Mouse (Mus musculus) adrenal gland, postnatal 36 days (tissue): Measurements from ENCODE around the gene Mllt6. TPM values are rescaled to one million over a fixed set of nuclear protein-coding genes. Genes with fewer than 3 reads are reported as not detected.
A peak's percentile ranks its signal among the peaks of the same experiment; 100 is the strongest.
"Not testable (repeated sequence)": the region's sequence is repeated elsewhere in the genome, so short reads cannot be mapped to it uniquely, and the experiment has no call there.

Experiments
- DNase-seq, 2 experiments: peaks; one replicate each; pipeline ENCODE4 v3.0.0; 2021; ENCODE audit warnings: mixed read lengths in 1 of 2
- total RNA-seq, 2 experiments: library from RNA; stranded (reverse); gene quantifications; 2 replicates each; pipeline ENCODE4 v1.2.3; 2021

Mllt6 gene
- total RNA-seq, 2 experiments from 2014 or later, result 38.6 to 41.5 TPM

DNA sequence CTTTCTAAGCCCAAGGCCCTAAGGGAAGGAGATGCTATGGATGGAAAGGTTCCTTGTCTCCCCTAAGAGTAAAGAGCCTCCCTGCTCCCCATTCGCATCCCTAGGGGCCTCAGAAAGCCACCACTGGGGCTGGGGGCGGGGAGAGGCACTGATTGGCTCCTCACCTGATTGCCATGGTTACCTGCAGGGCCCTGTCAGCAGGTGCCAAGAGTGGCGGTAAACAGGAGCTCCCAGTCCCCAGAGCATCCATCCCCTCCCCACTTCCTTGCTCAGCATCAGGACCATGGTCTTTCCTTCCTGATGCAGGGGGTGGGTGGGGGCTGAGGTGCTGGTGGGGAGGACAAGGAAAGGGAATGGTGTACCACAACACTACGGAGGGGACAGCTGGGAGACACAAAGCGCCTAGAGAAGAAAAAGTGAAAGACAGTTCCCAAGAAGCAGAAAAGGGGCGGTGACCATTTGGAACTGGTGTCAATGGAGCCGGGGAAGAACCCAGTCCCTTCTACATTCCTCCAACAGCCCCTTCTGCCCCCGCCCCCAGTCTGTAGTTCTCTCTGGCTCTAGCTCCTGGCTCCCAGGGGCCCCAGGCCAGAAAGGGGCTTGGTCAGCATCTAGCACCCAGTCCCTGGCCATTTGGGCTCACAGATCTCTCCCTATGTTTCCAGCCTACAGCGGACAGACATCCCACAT is 32.6 kb downstream of the Mllt6 start:
- no peak for DNase-seq

DNA sequence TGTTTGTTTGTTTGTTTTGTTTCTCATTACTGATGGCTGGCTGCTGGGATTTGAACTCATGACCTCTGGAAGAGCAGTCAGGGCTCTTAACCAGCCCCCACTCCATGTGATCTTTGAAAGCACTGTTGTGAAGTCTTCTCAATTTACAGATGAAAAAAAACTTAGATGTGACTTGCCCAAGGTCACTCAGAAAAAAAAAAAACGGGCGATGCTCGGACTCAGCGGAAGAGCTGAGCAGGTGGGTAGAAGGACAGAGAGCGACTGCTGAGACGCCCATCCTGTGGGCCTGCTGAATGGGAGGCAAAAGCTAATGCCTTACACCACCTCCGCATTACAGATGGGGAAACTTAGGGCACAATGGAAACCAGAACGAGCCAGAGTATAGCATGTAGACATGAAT is 33.5 kb downstream of the Mllt6 start:
- no peak for DNase-seq

DNA sequence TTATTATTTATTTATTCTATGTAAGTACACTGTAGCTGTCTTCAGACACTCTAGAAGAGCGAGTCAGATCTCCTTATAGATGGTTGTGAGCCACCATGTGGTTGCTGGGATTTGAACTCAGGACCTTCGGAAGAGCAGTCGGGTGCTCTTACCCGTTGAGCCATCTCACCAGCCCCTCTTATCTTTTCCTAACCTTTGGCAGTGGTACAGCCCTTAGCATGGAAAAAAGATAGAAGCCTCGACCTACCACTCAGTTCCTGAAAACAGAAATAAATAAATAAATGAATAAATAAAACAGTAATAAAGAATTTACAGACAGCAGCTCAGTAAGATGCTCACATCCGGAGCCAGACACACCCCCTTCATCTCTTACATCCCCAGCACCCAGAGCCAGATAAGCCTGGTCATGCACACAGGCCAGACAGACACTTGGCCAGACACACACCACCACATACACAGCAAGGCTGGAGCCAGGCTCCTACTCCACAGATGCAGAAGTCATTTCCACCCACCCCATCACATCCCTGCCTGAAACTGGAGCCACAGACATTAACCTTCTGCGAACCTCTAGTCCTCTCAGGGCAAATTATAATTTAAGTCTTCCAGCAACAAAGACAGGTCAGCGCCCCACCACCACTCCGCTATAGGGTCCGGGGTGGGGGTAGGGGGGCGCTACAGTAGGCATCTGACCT is 34.1 kb downstream of the Mllt6 start:
- DNase-seq, result no peak

DNA sequence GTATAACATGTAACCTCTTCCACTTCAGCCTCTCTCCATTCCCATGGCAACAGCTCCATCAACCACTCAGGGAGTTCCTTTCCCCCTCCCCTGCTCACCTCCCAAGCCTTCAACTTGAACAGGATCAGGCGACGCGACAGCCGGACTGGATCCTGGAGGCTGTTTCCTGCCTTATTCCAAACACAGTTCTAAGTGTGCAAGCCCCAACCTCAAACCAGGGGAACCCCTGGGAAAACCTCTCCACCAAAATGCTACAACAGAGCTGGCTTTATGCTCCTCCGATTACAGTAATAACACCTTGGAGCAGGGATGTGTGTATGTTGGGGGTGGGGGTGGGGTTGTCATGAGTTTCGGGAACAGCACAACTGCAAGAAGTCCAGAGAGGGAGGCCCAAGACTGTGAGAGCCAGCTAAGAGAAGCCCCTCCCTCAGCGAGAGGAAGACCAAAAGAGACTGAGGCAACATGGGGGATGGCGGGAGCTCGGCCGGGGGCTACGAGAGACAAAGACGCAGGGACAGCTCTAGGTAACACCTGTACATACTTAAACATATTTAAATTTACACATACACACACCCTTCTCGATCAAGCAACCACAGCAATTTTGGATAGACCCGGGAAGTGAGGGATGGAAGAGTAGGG is 34.8 kb downstream of the Mllt6 start:
- no peak for DNase-seq

DNA sequence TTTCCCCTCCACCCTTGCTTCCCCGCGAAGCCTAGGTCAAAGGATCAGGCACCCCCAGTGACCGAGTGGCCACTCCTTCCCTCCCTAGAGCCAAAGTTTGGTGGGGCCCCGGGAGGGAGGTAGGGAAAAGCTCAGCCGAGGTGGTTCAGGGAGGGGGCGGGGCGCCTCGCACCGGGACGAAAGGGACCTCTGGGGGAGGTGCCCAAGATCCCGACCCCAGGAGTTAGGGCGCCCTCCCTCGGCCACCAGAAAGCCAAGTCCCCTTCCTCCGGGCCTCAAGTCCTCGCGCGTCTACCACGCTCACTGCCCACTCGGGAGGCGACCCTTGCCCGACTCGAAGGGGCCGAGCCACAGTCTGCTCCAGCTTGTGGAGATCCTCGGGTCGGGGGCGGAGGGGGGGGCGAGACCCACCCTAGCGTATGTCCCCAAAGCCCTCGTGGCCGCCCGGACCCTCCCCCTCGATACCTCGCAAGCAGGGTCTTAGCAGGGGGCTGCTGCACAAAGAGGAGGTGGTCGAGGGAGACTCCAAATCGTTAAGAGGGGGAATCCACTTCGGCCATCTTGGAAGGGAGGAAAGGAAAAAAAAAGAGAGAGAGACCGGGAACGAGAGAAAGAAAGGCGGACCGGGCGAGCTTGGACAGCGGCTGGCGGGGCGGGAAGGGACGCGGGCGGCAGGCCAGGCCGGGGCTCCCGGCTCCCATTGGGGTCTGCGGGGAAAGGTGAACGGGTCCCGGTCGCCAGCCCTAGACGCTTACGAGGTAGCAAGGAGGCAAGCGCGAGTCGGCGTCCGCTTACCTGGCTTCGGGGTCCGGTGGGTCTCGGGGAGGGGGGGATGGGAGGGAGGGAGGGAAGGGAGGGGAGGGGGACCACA is 35.8 kb downstream of the Mllt6 start:
- peak; percentile 83 to 93 for DNase-seq

DNA sequence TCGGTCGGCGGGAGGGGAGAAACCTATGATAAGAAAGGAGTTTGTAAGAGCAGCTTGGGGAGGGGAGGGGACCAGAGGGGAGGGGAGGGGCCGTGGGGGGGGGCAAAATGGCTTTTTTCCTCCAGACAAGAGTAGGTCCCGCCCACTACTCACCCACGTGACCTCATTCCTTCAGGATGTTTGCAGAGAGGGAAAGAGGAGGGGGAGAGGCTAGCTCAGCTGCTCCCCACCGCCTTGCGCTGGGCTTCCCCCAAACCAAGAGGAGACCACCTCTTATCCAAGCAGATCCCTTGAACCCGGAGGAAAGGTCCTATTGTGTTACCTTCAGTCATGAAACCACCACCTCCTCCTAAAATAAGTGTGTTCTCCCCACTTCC is 36.4 kb downstream of the Mllt6 start:
- DNase-seq, result peak; percentile 88 to 91

DNA sequence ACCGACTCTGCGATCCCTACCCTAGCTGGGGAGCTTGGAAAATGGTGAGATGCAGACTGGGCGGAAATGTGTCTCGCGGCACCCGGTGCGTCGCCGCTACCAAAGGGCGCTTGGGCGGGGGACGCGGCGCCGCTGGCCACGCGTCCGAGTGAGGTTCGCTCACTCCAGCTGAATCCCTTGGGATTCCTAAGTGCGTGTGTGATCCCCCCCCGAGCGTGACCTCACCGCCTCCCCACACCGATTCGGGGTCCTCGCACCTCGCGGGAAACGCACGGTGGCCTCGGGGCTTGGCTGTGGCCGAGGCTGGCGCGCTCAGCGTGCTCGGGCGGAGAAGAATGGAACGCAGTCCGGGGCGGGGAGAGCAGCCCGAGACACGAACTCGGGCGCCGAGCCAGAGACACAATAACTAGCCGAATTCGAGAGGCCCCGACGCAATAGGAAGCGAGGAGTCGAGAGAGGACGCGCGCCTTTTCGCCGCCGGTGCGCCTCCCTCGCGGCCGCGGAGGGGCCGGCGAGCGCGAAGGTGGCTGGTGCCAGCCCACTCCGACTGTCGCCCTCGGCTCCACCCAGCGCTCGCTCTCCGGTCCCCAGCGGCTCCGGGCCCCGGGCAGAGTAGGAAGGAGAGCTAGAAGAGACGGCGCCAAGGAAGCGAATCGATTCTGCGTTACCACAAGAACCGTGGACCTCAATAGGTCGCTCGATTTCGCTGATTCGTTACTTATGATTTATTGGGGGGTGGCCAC is 37.0 kb downstream of the Mllt6 start, which contains the start of gene Pcgf2:
Gene Pcgf2, minus strand, starts transcription at position 495 of the 743 bp plus-strand sequence.
- peak; percentile 85 to 86 for DNase-seq

DNA sequence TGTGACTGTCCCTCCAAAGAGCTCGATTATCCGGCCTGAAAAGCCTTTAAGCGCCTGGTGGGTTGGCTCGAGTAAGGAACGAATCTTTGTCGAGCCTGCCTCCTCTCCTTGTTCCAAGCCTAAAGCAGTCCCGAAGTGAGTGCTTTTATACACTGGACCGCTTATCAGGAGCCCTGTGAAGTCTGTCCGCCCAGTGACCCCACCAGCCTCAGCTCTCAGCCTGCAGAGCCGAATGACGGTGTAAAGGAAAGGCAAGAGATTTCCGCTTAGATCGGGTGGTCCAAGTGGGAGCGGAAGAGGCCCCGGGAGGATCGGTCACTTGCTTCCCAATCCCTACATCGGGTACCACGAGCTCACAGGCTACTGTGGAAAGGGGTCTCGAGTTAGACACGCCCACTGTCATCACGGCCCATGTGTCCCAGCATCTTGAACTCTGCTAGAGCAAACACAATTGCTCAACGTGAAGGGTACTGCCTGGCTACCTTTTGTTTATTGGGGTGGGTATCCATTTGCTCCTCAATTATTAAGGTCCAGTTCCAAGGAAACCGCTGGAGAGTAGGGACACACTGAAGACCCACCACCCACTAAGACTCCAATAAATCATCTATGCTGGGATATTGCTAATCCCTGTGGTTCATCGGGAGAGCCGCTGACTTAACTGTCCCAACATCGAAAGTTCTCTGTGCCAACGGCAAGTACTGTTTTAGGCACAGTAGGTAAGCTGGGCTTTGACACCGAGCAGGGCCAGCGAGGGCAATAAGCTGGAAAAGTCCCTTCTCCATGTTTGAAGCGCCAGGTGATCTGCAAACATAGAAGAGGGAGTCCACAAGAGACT is 37.7 kb downstream of the Mllt6 start:
- DNase-seq, result peak in 1 of 2 experiments; percentile 39

DNA sequence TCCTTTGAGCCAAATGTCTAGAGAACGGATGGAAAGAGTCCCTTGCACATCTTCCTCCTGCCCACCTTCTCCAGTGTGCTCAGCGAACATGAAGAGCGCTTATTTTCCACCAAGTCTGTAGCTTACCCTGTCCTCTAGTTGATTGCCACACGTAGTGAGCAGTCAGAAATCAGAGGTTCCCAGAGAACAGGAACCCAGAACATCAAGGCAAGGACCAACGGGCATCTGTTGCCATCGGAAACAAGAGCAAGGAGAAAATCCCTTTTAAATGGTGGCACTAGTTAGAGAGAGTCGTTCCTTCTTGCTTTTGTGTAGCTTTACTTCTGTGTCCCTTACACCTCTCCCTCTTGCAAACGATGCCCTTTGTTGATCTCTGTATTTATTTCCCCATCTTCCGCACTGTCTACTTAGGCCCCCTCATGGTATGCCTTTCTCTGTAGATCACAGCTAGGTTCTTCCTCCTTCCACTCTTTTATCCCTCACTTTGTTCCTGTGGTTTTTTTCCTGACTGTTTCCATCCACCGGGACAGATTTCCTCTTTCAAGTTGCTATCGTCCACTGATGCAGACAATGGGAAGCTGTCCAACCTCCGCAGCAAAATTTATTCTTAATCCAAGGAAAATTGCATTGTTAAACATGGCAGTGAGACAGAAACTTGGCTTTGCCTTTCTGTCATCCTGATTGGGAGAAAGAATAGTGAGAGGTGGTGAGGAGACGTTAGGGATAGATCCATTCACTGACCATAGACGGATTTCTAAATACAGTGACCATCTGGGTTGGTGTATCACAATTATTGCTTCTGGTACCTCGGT is 38.6 kb downstream of the Mllt6 start:
- DNase-seq, result no peak

DNA sequence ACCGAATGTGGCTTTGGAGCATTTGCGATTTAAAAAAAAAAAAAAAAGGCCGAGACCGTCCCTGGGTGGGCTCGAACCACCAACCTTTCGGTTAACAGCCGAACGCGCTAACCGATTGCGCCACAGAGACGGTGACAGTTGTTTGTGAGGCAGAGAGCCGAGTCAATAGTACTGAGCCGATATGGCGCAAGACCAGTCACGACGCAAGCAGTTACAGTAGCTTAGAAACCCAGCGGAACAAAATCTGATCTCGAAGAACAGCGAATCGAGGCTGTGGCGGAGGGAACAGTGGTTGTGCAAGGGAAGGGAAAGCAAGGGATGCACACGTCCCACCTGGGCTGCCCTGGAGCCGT is 39.2 kb downstream of the Mllt6 start:
- DNase-seq, result peak; percentile 87 to 90

DNA sequence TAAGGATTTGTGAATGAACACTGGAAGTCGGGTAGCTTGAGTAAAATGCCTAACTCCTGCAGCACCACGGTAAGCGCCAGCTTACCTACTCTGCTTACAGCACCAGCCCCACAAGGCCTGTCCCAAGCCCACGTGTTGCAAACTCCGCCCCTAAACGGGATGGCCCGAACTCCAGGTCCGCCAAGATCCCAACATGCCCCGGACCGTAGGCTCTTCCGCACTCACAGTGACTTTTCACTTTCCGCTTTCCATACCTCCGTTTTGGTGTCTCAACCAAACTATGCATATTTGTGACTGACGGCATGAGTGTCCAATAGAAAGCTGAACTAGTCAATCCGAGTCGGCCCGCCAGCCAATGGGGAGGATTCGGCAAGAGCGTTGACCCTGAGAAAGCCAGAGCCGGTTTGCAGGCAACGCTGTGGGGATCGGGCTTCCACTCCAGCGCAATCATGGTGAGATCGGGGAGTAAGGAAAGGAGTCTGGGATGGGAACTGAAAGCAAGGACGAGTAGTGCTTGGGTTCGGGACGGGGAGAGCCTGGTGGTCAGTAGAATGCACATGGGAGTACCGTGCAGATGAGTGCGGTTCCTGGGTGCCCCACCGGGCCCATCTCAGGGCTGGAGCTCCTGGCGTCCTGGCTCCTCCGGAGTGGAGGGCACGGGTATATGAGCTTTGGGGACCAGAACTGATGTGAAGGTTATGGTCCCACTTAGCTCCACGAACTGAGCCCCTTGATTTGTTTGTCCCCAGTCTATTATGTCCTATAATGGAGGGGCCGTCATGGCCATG is 40.0 kb downstream of the Mllt6 start, which contains the start of gene Psmb3:
Gene Psmb3, plus strand, starts transcription at position 361 of the 788 bp plus-strand sequence.
- peak; percentile 96 to 98 for DNase-seq

DNA sequence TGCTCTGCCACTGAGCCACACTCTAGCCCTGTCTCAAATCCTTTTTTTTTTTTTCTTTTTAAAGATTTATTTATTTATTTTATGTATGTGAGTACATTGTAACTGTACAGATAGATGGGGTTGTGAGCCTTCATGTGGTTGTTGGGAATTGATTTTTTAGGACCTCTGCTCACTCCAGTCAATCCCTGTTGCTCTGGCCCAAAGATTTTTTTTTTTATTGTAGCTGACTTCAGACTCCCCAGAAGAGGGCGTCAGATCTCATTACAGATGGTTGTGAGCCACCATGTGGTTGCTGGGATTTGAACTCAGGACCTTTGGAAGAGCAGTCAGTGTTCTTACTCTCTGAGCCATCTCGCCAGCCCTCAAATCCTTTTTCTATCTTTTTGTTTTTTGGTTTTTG is 46.9 kb downstream of the Mllt6 start:
- not testable (repeated sequence) for DNase-seq

DNA sequence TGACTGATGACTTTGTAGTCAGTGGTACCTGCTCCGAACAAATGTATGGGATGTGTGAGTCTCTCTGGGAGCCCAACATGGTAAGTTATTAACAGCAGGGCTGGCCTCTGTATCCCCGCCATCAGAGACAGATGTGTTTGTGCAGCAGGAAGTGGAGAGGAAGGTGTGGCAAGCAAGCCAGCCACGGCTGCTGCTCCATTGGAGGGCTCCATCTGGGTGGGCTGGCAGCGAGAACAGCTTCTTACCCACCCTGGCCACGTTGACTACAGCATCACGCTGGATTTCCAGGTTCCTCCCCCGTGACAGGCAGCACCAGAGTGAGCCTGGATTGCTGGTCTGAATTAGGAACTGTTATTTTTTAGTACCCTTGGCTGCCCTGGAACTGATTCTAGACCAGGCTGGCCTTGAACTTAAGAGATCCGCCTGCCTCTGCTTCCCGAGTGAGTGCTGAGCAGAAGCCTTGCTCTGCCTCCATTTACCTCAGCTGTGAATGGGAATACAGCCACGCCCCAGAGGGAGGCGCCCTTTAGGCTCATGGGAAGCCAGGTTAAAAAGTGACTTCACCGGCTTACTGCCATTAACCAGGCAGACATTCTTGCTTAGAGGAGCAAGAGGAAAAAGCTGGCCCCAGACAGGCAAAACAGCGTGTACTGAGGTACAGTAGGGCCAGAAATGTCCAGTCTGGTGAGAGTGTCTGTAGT is 48.1 kb downstream of the Mllt6 start:
- no peak for DNase-seq

DNA sequence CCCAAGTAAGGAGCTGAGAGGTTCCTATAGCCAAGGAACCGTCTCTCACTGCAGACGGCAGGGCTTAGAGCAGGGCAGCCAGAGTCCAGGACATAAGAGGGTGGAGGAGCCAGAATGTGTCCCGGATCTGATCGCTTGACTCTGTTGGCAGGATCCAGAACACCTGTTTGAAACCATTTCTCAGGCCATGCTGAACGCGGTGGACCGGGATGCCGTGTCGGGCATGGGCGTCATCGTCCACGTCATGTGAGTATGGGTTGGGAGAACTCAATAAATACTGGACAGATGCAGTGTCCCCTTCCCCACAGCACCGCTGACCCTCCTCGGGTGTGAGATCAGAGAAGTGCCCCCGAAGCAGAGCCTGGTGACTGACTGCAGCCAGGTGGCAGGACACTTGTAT is 49.1 kb downstream of the Mllt6 start:
- no peak for DNase-seq

DNA sequence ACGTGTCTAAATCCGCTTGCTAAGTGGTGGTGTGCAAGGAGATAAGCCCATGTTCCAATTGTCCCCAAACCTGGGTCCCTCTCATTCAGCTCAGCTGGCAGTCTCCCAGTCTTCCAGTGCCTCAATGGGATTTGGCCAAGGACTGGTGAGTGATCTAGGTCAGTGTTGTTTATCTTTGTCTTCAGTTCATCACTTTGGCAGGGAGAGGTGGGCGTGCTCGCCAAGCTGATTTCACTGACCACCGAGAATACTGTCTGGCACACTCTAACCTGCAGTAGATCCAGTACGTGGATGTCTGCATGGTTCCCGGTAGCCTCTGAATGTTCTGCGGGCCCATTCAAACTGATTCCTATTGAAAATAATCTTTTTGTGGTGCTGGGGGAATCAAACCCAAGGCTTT is 50.7 kb downstream of the Mllt6 start:
- DNase-seq, result peak; percentile 79

DNA sequence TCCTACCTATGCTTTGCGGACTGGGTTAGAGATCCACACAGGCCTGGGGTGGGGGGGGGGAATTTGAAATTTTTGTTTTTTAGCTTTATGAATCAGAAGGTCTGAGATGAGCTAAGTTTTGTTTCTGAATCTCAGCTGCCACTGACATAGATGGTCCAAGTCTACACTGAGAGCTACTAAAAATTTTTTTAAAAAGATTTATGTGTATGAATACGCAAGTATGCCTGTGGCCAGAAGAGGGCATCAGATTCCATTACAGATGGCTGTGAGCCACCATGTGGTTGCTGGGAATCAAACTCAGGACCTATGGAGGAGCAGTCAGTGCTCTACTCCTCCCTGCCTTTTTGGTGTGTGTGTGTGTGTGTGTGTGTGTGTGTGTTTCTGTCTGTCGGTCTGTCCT is 51.1 kb downstream of the Mllt6 start:
- no peak for DNase-seq

DNA sequence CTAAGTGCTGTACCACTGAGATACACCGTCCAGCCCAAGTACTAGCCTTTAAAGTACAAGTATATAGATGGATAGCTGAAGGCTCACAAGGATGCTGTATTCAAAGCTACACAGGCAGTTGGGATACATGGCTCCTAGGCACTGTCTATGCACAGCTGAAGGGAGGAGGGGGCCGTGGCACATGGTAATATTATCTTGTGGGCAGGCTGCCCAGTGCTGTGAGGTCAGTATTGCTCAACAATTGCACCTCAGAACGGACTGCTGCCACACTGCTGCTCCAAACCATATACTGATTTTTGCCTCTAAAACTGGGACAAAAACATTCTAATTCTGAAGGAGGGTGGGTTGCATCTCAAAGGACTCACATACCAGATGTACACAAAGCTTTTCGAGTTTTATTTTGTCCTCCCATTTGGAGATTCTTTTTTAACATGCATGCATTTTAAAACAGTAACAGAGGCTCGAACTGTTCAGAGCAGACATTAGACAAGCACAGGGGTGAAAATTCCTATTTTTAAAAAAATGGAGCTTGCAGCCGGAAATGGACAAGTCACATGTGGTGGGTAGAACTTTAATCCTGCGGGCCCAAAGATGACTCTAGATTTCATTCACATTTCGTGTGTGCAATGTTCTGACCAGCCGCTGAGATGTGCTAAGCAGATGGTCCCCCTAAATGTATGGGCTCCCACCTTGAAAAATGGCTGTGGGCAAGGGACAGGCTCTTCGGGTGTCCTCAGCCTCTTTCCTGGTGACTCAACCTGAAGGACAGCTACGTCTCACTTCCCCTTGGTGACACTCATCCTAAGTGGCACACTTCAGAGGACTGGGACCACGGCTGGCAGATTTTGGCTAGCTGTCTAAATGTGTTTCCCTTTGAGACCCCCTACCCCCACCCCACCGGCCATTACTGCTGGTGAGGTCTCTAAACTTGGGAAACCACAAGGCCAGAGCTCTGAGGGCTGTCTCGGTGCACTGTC is 51.9 kb downstream of the Mllt6 start:
- peak; percentile 81 for DNase-seq
